Mouse (Mus musculus) lung, postnatal 25 days (tissue): ENCODE data around the gene Meis2.

Experiments used
- DNase-seq: peaks from one replicate; pipeline ENCODE4 v3.0.0; 2022; ENCODE audit warnings: low spot score

Meis2 gene

DNA sequence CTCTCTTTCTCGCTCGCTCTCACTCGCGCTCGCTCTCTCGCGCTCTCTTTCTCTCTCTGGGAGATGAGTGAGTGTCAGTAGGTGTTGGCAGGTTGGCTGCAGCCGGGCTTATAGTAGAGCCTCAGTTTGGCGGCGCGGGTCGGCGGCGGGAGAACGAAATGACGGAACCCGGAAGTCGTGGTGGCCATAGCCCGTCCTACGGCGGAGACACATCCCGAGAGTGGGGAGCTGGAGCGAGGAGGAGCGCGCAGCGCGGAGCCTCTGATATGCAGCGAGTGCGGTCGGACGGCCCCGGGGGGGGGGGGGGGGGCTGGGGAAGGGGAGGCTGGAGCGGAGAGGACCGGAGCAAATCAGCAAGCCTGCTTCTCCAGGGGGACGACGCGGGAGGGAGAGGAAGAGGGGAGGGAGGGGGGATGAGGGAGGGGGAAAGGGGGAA lies at the start of gene Meis2:
Meis2 (minus strand) TSS at position 270 of the 436 bp plus-strand sequence.
- peak; percentile 80 for DNase-seq

DNA sequence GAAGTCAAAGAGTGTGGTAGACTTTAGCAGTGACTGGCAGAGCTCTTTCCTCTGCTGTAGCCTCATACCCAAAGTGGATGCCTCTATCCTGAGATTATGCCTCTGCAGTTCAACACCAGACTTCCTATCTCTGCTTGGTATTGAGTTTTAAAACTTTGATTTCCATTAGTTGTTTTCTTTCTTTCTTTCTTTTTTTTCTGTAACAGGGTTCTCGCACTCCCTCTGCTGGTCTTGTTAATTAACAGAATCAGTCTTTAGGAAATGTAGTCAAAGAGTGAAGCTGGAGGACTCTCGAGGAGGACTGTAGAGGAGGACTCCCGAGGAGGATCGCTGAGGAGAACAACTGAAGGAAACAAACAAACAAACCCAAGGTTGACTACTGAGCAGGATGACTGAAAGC lies 40.6 kb upstream of the Meis2 start:
- peak; percentile 2 for DNase-seq

DNA sequence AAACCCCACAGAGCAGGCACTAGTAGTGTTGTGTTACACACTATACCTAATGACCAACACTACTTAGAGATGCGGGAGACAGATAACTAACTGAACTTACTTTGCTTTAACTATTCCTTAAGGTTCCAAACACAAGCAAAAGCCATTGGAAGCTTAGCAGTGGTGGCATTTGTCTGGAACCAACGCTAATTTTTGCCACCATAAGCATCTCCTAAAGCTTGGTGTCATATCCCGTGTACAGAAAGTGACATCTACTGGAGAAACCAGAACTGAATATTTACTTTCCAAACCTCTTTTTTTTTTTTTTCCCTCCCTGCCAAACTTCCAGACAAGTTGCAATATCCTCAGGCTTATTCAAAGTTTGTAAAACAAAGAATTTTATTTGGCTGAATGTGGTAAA lies 39.5 kb upstream of the Meis2 start:
- DNase-seq: no peak

DNA sequence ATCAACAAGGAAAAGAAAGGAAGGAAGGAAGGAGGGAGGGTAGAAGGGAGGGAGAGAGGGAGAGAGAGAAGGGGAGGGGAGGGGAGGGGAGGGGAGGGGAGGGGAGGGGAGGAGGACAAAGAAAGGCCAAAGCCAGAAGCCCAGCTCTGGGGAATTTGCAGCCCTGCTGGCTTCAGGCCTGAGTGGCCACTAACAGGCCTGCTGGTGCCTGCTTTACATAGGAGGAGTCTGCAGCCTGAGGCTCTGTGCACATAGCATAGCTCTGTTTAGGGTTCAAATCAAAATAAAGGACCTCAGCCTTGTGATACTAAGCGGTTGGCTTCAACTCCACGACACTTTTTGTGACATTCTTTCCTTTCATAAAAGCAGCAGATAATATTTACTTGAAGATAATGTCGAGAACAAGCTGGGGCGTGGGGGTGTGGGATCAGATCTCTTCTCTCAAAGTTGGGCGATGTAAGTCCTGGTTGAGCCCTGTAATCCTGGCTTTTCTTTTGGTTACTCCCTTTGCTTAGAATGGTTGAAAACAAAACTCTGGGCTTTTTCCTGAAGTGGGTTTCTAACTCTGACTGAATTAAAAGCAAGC lies 37.9 kb upstream of the Meis2 start:
- no peak for DNase-seq

DNA sequence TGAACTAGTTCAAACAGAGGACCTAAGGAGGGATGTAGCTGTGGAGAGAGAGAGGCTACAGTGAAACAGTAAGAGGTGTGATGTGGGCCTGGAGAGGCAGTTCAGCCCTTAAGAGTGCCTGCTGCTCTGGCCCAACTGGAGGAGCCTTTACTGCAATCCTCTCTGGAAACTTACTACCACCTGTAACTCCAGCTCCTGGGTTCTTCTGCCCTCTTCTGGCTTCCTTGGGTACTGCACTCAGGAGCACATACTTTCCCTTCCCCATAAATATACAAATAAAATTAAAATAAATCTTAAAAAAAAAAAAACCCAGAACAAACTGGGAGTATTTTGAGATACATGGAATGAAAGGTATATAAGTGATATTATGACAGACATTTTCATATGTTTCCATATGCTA lies 35.6 kb upstream of the Meis2 start:
- DNase-seq: peak; percentile 29

DNA sequence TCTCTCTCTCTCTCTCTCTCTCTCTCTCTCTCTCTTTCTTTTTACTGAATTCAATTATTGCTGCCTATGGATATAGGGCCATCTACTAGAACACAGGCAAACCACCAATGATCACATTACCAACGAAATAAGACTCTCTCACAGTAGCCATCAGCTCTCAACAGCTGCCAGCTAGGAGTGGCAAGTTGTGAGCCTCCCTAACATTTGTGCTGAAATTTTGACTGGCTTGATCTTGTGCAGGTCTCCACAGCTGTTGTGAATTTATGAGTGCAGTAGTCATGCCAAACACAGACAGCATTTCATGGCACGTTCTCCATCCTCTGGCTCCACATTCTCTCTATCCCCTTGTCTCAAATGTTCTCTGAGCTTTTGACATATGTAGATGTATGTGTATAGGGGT lies 15.3 kb upstream of the Meis2 start:
- no peak for DNase-seq

DNA sequence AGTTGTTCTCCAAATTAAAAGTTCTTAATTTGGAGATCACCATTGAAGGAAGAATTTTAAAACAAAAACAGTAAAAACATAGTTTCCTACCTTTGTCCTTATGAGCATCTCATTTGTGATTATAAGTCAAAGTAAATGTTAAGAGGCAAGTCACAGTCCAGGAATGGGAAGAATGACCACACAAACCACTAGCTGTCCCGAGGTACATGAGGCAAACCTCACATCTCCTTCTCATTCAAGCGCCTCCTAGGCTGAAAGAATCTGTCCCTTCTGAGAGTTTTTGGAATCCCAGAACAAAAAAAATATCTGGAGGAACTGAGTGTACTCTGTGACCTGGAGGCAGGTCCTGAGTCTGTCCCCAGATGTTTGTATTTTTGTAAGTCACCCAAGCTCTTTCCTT lies 13.2 kb upstream of the Meis2 start:
- DNase-seq: no peak

DNA sequence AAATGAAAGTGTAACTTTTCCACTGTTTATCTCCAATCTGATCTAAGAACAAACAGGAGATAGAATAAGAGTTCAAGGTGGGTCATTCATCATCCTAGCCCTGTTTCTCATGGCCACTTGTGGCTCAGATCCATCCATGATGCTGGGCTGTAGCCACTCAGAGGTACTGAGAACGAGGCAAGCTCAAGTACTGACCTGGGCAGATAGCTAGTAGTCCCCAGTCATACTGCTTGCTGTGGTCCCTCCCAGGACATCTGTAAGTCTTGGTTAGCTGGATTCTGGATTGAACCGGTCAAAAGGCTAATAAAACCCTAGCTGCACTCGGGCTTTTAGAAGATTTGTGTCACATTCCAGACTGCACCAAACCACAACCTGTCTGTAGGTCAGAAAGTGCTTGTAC lies 12.1 kb upstream of the Meis2 start:
- DNase-seq: no peak

DNA sequence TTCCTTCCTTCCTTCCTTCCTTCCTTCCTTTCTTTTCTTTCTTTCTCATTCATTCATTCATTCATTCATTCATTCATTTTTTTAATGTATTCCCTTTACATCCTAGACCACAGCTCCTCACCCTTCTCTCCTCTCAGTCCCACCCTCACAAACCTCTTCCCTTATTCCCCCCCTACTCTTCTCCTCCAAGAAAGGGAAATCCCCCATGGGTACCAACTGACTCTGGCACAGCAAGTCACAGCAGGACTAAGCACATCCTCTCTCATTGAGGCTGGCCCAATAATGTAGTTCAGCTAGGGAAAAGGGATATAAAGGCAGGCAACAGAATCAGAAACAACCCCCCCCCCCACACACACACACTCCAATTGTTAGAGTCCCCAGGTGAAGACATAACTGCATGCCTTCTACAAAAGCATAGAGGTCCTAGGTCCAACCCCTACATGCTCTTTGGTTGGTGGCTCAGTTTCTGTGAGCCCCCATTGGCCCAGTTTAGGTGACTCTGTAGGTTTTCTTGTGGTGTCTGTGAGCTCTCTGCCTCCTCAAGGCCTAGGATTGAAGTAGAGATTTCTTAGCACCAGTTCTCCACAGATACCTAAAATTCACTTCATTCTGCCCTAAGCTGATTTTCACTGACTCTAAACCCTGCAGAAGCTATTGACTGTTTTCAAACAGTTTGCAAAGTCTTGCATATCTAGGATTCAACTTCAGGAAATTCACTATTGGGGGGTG lies 11.3 kb upstream of the Meis2 start:
- no peak for DNase-seq

DNA sequence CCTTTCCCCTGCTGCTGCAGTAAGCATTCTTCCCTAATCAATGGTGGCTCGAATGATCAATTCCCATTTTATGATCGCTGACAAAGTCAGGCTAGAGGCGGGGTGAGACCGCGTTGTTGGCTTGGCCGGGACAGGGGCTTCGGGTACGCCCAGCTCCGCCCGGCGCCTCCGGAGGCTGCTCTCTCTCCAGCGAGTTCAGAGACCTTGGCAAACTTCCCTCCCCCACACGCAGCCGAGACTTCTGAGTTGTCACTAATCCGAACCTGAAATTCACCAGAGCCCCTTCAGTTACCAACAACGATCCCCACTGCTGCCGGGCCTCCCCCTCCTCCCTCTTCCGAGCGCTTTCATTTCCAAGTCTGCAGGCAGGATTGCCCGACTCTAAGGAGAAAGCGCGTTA lies 10.3 kb upstream of the Meis2 start:
- no peak for DNase-seq

DNA sequence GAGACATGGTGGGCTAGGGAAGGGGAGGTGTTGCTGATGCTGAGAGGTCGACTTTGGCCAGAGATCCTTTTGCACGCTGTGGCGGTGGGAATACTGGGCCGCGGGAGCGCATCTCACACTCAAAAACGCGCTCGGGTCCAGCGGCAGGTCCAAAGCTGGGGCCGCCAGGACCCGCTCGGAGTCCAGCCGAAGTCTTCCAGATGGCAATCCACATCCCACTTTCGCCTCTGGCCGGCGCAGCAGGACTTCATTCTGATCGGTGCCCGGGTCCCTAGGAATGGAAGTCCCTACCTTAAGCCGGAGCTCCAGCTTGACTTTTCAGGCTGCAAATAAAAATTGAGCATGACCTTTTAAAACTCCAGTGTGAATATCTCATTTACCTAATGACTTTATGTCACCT lies 9.8 kb upstream of the Meis2 start:
- no peak for DNase-seq

DNA sequence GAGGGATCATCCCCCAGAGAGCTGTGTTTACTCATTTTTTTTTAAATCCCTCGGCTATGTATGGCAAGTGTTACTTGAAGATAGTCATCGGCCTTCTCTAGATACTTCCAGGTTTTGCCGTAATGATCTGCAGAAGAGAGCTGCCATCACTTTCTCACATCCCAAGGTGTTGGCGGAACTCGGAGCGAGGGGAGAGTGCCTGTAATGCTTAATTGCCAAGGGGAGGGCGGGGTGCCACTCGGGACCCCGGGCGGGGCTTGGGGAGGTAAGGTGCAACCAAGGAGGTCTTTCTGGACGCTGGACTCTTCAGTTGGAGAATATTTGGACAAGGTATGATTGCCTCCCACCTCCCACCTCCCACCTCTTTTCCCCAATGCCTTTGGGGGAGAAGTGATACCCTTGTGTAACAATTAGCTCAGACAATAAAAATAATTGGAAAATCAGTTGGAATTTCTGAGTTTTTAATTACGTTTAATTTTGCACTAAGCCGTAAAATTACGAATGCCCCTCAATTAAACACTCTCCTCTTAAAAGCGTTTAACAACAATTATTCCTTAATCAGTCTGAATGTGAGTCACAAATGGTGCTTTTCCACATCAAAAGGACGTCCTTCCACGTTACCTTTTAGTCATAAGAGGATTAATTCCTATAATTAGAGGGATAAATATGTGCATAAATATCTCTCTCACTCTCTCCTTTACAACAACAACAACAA lies 9.2 kb upstream of the Meis2 start:
- DNase-seq: no peak

DNA sequence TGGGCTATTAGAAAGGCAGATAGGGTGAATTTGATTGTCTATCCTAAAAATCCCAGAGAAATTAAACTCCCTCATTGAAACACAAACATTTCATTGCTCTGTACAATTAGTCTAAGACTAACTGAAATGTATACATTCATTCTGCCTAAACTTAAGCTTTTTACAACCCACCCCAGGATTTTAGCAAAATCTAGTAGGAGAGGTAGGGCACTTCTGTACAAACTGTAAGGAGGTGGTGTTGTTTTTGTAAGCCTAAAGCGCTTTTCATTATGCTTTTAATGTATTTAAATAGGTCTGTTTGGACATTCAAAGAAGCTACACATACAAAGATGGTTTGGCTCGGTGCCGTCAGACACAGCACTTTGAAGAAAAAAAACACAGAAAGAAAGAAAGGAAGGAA lies 8.4 kb upstream of the Meis2 start:
- DNase-seq: no peak

DNA sequence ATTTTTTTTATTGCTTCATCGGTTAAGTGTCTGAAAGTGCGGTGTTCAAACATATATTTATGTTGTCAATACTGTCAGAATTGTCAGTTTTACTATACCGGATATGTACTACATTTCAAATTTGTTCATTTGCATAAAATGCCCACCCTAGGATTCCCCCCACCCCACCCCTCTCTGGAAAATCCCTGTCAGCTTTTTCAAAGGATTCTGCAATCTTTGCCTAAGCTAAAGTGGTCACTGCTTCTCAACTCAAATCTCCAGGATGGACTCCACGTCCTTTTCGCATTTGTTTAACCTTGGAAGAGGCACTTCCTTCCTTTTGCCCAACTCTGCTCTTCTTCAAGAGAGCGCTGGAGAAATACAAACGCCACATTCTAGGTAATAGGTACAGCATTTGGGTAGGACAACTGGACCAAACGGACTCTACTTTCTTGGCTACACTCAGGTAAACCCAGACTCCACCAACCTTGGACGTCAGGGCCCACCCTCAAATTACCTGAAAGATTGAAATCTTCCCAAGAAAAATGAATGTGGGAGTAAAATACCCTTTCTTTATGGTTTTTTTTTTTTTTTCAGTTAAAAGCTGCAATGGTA lies 7.8 kb upstream of the Meis2 start:
- no peak for DNase-seq

DNA sequence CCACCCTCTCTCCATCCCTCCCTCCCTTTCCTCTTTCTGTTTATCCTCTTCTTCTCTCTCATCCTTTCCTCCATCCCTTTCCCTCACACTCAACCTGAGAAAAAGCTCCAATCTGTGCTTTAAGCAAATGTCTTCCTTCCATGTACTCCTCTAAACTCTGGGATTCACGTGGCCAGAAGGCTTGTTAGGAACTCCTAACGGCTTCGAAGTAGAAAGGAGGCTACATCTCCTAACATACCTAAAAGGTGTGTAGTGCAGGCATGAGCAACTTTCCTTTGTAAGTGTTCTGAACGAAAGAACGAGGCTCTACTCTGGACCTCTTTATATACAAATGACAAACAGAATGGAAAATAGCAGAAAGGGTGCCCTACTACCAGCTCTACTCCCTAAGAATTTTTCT lies 7.1 kb upstream of the Meis2 start:
- DNase-seq: no peak

DNA sequence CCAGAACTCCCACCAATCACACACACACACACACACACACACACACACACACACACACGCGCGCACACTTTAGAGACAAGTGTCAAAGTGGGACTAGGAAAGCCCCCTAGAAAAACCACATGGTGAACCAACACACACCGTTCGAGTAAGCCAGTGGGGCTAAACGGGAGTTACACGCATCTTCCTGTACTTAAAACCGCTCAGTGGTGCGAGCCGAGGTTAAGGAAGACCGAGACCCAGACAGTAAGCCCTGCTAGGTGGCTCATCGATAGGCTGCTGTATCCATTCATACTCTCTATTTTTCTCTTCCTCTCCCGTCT lies 6.6 kb upstream of the Meis2 start:
- no peak for DNase-seq

DNA sequence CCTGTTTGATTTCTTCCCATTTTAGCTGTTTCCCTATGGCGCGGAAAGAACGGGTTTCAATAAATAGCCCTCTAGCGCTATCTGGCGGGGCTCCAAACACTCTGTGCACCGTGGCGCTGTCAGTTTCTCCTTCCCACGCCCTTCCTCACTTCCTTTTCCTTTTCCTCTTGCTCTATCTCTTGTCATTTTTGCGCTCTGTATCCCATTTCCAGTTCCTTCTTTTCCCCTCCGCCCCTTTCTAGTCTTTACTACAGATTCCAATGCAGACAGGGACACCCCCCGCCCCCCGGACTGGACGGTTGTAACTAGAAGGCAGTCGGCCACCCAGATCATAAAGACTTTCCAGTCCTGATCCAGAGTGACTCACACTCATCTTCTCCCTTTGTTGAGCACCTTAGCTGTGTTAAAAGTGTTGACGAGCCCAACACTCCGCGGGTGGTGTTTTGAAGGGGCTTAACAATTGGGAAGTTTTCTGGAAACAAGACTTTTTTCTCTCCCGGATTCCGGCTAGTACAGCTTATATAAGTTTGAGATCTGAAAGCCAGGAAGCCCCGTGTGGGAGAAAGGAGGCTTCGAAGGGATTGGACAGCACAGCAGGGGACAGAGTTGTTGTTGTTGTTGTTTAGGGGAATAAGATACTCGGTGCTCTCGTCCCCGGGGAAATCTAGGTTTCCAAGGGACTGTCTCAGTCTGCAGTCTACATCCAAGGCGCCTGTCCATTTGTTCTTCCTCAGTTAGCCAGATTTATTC lies 6.1 kb upstream of the Meis2 start:
- peak; percentile 62 for DNase-seq

DNA sequence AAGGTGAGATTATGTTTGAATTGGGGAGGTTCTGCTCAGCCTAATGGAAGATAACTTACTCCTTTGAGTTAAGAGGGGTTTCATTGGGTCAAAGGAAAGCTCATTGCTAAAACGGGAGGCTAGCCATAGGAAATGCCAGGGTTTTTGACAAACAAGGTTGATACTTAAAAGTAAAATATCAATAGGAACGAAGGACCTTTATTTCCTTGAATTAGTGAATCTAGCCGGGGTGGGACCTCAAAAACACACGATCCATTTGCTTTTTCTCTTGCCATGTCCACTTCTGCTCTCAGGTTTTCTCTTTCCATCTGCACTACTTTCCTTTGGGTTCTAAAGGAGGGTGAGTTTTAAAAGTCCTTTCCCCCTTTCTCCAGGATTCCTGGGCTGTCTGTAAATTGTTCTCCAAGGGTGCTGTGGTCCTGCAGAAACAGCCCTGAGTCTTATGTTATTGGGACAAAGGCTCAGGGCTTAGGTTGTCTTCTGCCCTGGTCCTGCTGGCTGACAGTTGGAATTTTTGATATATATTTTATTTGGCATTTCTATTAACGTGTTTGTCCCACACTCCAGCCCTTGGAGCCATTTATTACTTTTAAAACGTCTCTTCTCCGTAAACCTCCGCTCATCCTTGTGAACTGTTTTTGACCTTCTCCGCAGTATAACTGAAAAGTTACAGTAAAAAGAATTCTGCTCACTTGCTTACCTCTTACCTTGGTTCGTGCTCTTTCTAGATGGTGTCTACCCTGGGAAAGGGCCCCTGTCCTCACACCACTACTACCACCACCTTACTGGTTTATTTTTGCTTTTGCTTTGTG lies 5.2 kb upstream of the Meis2 start:
- DNase-seq: no peak

DNA sequence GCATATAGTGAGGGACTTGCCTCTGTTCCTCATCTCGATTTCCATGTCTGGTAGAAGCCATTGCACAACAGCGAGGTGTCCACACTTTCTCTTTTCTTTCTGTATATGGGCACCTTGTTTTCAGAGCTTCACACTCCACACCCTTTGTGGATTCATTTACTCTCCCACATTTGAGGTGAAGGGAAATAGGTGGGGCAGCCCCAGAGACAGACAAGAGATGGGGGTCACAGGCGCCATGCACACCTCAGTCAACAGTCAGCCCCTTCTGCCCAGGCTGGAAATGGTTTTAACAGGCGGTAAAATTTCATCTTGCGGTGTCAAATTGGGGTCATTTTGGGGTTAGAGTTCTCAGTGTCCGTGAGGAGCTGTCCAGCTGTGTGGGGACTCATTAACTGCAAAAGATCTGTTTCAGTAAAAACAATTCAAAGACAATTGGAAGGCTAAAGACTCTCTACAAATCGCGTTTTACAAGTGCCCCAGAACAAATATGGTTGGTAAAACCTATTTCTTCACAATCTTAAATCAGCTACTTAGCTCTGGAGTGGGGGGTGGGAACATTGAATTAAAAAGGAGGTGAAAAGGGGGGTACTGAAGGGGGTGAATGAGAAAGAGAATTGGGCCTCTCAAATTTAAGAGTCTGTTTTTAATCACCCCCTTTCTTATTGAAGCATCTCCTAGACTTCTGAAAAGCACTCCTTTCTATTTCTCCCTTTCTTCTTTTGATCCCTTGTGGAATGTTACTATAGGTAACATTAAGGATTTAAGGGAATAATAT lies 4.0 kb upstream of the Meis2 start:
- no peak for DNase-seq

DNA sequence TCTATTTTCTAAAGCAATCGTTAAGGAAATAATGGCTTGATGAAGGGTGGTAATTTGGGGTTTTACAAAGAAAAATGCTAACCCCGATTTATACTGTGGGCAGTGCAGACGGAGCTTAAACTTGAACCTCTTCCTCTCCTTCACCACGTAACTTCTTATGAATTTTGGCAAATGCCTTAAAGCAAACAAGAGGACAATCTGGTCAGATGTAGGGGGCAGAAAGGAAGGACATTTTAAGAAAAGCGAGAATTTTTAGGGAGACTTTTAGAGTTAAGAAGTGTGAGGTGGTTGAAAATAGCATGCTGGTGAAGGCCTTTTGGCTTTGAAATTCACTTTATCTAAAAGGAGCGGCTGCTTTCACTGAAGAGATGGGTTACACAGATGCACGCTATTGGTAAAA lies 3.3 kb upstream of the Meis2 start:
- no peak for DNase-seq

DNA sequence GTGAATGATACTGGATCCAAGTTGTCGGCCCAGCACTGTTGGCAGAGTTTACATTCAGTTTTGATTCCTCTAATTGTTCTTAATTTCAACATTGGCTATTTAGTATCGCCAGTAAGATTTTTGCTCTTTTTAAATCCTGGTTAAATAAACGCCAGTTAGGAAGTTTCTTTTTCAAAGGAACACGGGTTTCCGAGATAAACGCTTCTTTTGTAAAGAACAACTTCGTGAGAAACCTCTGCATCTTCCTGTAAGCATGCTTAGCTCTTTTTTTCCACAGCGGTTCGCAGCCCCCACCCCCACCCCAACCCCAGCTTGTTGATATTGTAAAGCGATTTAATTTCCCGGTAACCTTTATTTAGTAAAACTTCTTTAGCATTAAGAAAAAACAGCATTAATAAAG lies 2.8 kb upstream of the Meis2 start:
- no peak for DNase-seq
